ENCODE assay signal across 22 mouse cellular contexts in genomic region chr1:194262374-194262773, GRCm38 (mm10).
DNase-seq lines count a peak whose midpoint lies in the region; ATAC-seq and TF ChIP-seq lines count a peak whose summit lies in the region.
"Had no signal": no experiment of that assay in that cellular context is flagged by ENCODE, and none has a peak within 500 bp of the region (broad histone marks: within the 10 kb centered on the region; RNA-seq: fewer than 3 reads in every experiment).

No protein-coding gene starts in this region.

- no peaks in the 10 kb centered on the region for H3K36me3 ChIP-seq in forebrain, embryonic 14.5 days (ENCODE audit: control insufficient read depth, insufficient read depth, low read length)
- H3K36me3 ChIP-seq in forebrain, embryonic 13.5 days (ENCODE audit: poor library complexity, severe bottlenecking): no peaks in the 10 kb centered on the region
- H3K36me3 ChIP-seq in midbrain, embryonic 10.5 days: no peaks in the 10 kb centered on the region
- no peaks in the 10 kb centered on the region for H3K36me3 ChIP-seq in midbrain, embryonic 14.5 days (ENCODE audit: control insufficient read depth, insufficient read depth, low read length)
- no peaks in the 10 kb centered on the region for H3K36me3 ChIP-seq in kidney, embryonic 16.5 days (ENCODE audit: insufficient read depth, low read length)
- H3K36me3 ChIP-seq: hindbrain, embryonic 15.5 days; intestine, embryonic 15.5 days had no signal

- ATAC-seq in forebrain, embryonic 14.5 days: no peak
- ATAC-seq in forebrain, embryonic 13.5 days: no peak
- no peak for ATAC-seq in midbrain, embryonic 14.5 days (ENCODE audit: low FRiP score, low TSS enrichment)
- no peak for ATAC-seq in kidney, embryonic 16.5 days (ENCODE audit: low FRiP score, low TSS enrichment)
- ATAC-seq: CD4-positive, CD25-positive, alpha-beta regulatory T cell, adult 4 months; forebrain, postnatal 0 days; intestine, embryonic 15.5 days had no signal

- H3K9ac ChIP-seq in forebrain, embryonic 14.5 days (ENCODE audit: low read length): no peak overlapping the region
- no peak overlapping the region for H3K9ac ChIP-seq in forebrain, embryonic 13.5 days
- H3K9ac ChIP-seq in midbrain, embryonic 14.5 days (replicated peaks; ENCODE audit: low read length): no peak overlapping the region
- no peak overlapping the region for H3K9ac ChIP-seq in kidney, embryonic 16.5 days (replicated peaks; ENCODE audit: low read length)
- H3K9ac ChIP-seq: forebrain, postnatal 0 days; hindbrain, embryonic 15.5 days; intestine, embryonic 15.5 days had no signal

- peaks cover 6% of the 10 kb centered on the region; the same call in 1 of the 2 replicates for H3K4me1 ChIP-seq in forebrain, embryonic 14.5 days (ENCODE audit: control insufficient read depth, insufficient read depth, low read length)
- peaks cover 4% of the 10 kb centered on the region; the same call in 1 of the 2 replicates for H3K4me1 ChIP-seq in forebrain, embryonic 13.5 days
- H3K4me1 ChIP-seq in midbrain, embryonic 10.5 days: peaks cover 14% of the 10 kb centered on the region
- H3K4me1 ChIP-seq in midbrain, embryonic 14.5 days (ENCODE audit: control insufficient read depth, insufficient read depth, low read length): no peaks in the 10 kb centered on the region
- no peaks in the 10 kb centered on the region for H3K4me1 ChIP-seq in kidney, embryonic 16.5 days (ENCODE audit: insufficient read depth, low read length)
- no peaks in the 10 kb centered on the region for H3K4me1 ChIP-seq in cerebellum, adult 2 months (ENCODE audit: control insufficient read depth, insufficient read depth, low read length)
- H3K4me1 ChIP-seq: hindbrain, embryonic 15.5 days; intestine, embryonic 15.5 days had no signal

- DNase-seq in forebrain, embryonic 14.5 days (ENCODE audit: low spot score): peak; percentile 2
- peak; percentile 12 for DNase-seq in midbrain, embryonic 10.5 days (ENCODE audit: low spot score)
- DNase-seq in midbrain, embryonic 14.5 days: no peak
- peak; percentile 8 for DNase-seq in brain, adult 2 months (ENCODE audit: low read depth, low spot score)
- DNase-seq in brain, embryonic 14.5 days (ENCODE audit: low read depth): peak; percentile 37
- DNase-seq in cerebellum, adult 2 months: no peak
- DNase-seq: adrenal gland, adult 2 months; adrenal gland, postnatal 14 days; cerebellum, adult 18-20 months; cerebellum, adult 9-11 months; cerebellum, postnatal 36 days; forebrain, postnatal 0 days; gastrocnemius, adult 2 months; gastrocnemius, postnatal 14 days; heart, adult 11 months; kidney, adult 11 months had no signal

- H3K4me3 ChIP-seq in forebrain, embryonic 14.5 days (ENCODE audit: low read depth, low read length): no peak overlapping the region
- H3K4me3 ChIP-seq in forebrain, embryonic 13.5 days: no peak overlapping the region
- H3K4me3 ChIP-seq in midbrain, embryonic 10.5 days: no peak overlapping the region
- no peak overlapping the region for H3K4me3 ChIP-seq in midbrain, embryonic 14.5 days (replicated peaks; ENCODE audit: low read depth, low read length)
- no peak overlapping the region for H3K4me3 ChIP-seq in kidney, embryonic 16.5 days (ENCODE audit: low read length)
- no peak overlapping the region for H3K4me3 ChIP-seq in cerebellum, adult 2 months (replicated peaks; ENCODE audit: insufficient read depth, low read depth, low read length)
- H3K4me3 ChIP-seq: gastrocnemius, adult 2 months; hindbrain, embryonic 15.5 days; intestine, embryonic 15.5 days had no signal

- no peak for TF ChIP-seq POLR2A in brain, embryonic 14.5 days (IDR thresholded peaks at IDR 0.05; ENCODE audit: borderline replicate concordance, extremely low read depth, insufficient read depth, insufficient read length, poor library complexity, severe bottlenecking)
- TF ChIP-seq POLR2A in cerebellum, adult 2 months (IDR thresholded peaks at IDR 0.05; ENCODE audit: borderline replicate concordance, insufficient read depth, low read length): no peak

- H3K4me2 ChIP-seq in forebrain, embryonic 14.5 days (ENCODE audit: low read length): no peak overlapping the region
- H3K4me2 ChIP-seq in forebrain, embryonic 13.5 days: no peak overlapping the region
- H3K4me2 ChIP-seq in midbrain, embryonic 14.5 days (ENCODE audit: low read length): no peak overlapping the region
- no peak overlapping the region for H3K4me2 ChIP-seq in kidney, embryonic 16.5 days (replicated peaks; ENCODE audit: low read depth, low read length)
- H3K4me2 ChIP-seq: heart, embryonic 11.5 days; hindbrain, embryonic 15.5 days; intestine, embryonic 15.5 days had no signal

- no peak for TF ChIP-seq CTCF in brain, embryonic 14.5 days (IDR thresholded peaks at IDR 0.05; ENCODE audit: borderline replicate concordance, extremely low read depth, insufficient read depth, insufficient read length)
- TF ChIP-seq CTCF in cerebellum, adult 2 months (IDR thresholded peaks at IDR 0.05; ENCODE audit: borderline replicate concordance, insufficient read depth, low read depth, low read length): no peak

- no peaks in the 10 kb centered on the region for H3K9me3 ChIP-seq in forebrain, embryonic 14.5 days (replicated peaks; ENCODE audit: control insufficient read depth, low read length)
- no peaks in the 10 kb centered on the region for H3K9me3 ChIP-seq in forebrain, embryonic 13.5 days (replicated peaks)
- H3K9me3 ChIP-seq in midbrain, embryonic 10.5 days (replicated peaks): no peaks in the 10 kb centered on the region
- H3K9me3 ChIP-seq in midbrain, embryonic 14.5 days (ENCODE audit: control insufficient read depth, low read length): no peaks in the 10 kb centered on the region
- H3K9me3 ChIP-seq in kidney, embryonic 16.5 days (ENCODE audit: low read length): no peaks in the 10 kb centered on the region
- H3K9me3 ChIP-seq: hindbrain, embryonic 15.5 days; intestine, embryonic 15.5 days had no signal

- H3K27me3 ChIP-seq in forebrain, embryonic 14.5 days (replicated peaks; ENCODE audit: control insufficient read depth, insufficient read depth, low read length): no peaks in the 10 kb centered on the region
- H3K27me3 ChIP-seq in forebrain, embryonic 13.5 days: no peaks in the 10 kb centered on the region
- no peaks in the 10 kb centered on the region for H3K27me3 ChIP-seq in midbrain, embryonic 10.5 days (ENCODE audit: low read depth, poor library complexity, severe bottlenecking)
- no peaks in the 10 kb centered on the region for H3K27me3 ChIP-seq in midbrain, embryonic 14.5 days (ENCODE audit: control insufficient read depth, insufficient read depth, low read length)
- H3K27me3 ChIP-seq in kidney, embryonic 16.5 days (ENCODE audit: insufficient read depth, low read length): no peaks in the 10 kb centered on the region
- no peaks in the 10 kb centered on the region for H3K27me3 ChIP-seq in cerebellum, adult 2 months (ENCODE audit: control insufficient read depth, insufficient read depth, low read length)
- H3K27me3 ChIP-seq: hindbrain, embryonic 15.5 days; intestine, embryonic 15.5 days had no signal

- WGBS in forebrain, embryonic 14.5 days: 14% methylated on average over 4 of the region's 4 CpGs
- WGBS in forebrain, embryonic 13.5 days: 14% methylated on average over 4 of the region's 4 CpGs
- 36% methylated on average over 4 of the region's 4 CpGs for WGBS in midbrain, embryonic 10.5 days
- WGBS in midbrain, embryonic 14.5 days: 20% methylated on average over 4 of the region's 4 CpGs
- 76% methylated on average over 4 of the region's 4 CpGs for WGBS in kidney, embryonic 16.5 days
- WGBS in cerebellum, adult 2 months: 68% methylated on average over 4 of the region's 4 CpGs

- H3K27ac ChIP-seq in forebrain, embryonic 14.5 days (ENCODE audit: low read depth, low read length): no peak overlapping the region
- no peak overlapping the region for H3K27ac ChIP-seq in forebrain, embryonic 13.5 days
- H3K27ac ChIP-seq in midbrain, embryonic 10.5 days (replicated peaks): peak overlapping the region; percentile 52
- H3K27ac ChIP-seq in midbrain, embryonic 14.5 days (replicated peaks; ENCODE audit: low read depth, low read length): no peak overlapping the region
- H3K27ac ChIP-seq in kidney, embryonic 16.5 days (ENCODE audit: low read length): no peak overlapping the region
- no peak overlapping the region for H3K27ac ChIP-seq in cerebellum, adult 2 months (ENCODE audit: insufficient read depth, low read length)
- H3K27ac ChIP-seq: gastrocnemius, adult 2 months; hindbrain, embryonic 15.5 days; intestine, embryonic 15.5 days had no signal

Comparison
In these comparisons a context has a peak if more than half of its experiments do, and no peak if none do; other contexts are left out.
1. DNase-seq: peak in forebrain, embryonic 14.5 days (single experiment), midbrain, embryonic 10.5 days (single experiment), brain, adult 2 months (single experiment) and brain, embryonic 14.5 days (single experiment); none in midbrain, embryonic 14.5 days (single experiment) and cerebellum, adult 2 months (0 of 2).